Comparison of ENCODE assay signal across 10 mouse cellular contexts in the genomic region with DNA sequence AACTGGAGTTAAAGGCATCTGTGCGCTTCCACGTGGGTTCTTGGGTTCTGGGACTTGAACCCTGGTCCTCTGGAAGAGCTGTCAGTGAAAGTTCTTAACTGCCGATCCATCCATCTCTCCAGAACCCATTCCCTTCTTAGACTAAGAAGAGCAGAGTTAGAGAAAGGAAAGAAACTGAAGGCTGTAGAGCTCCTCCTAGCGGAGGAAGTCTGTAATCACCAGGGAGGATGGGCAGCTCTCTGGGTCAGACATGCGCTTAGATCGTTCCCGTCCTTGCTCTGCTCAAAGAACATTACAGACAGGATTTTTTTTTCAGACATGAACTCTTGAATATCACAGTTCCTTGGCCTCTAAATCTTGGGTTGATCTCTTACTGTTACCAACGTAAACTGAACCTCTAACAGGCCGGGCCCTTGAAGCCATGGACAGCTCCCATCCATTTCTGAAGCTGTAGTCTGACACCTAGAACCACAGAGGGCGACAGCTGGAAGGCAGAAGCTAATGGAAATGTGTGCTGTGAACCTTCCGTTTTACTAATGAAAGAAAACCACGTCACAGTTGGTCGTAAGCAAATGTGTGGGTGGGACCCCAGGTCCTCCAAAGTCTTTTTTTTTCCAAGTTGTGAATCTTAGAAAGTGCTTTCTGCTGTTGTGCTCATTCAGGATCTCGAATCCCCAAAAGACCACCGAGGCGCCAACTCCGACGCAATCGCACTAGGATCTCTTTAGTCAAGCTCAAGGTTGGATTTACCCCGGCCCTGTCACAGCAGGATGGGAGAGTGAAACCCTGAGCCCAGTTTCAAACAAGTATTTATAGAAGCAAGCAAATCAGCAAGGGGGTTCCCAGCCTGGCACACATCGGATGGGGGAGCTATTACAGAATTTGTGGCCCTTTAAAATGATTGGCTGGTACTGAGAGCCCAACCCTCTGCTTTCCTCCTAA. TPM values are rescaled to one million over a fixed set of nuclear protein-coding genes. Genes with fewer than 3 reads are reported as not detected.
DNase-seq lines count a peak whose midpoint lies in the region; TF ChIP-seq lines count a peak whose summit lies in the region.
"Had no signal": no experiment of that assay in that cellular context is flagged by ENCODE, and none has a peak within 500 bp of the region (broad histone marks: within the 10 kb centered on the region; RNA-seq: fewer than 3 reads in every experiment).

No protein-coding gene starts in this region.

- no peak overlapping the region for H3K27ac ChIP-seq in embryonic fibroblast, embryonic 13.5 days (ENCODE audit: insufficient read depth, low read length)

- intact Hi-C loops in left cerebral cortex, postnatal 14 days (cut with DNase I) = no loop called here

- WGBS in lung, adult 2 months = 56% methylated on average over 21 of the region's 21 CpGs

- DNase-seq in kidney, postnatal 10 days = peak; percentile 22
- no peak for DNase-seq in kidney, adult 11 months
- DNase-seq in R1 (ENCODE audit: low read depth, low spot score) = peak; percentile 80
- no peak for DNase-seq in lung, adult 2 months
- no peak for DNase-seq in right cerebral cortex, postnatal 25 days
- DNase-seq in layer of hippocampus, adult 11-12 months (ENCODE audit: low spot score) = no peak
- DNase-seq in left cerebral cortex, postnatal 14 days (ENCODE audit: low spot score in 2 of 2) = no peak

- no peaks in the 10 kb centered on the region for H3K4me1 ChIP-seq in embryonic fibroblast, embryonic 13.5 days (ENCODE audit: control insufficient read depth, insufficient read depth, low read length)
- H3K4me1 ChIP-seq in lung, adult 2 months (ENCODE audit: control insufficient read depth, insufficient read depth, low read length) = no peaks in the 10 kb centered on the region

- no peak for TF ChIP-seq POLR2A in embryonic fibroblast, embryonic 13.5 days (IDR thresholded peaks at IDR 0.05; ENCODE audit: low read depth, low read length)
- TF ChIP-seq POLR2A in lung, adult 2 months (IDR thresholded peaks at IDR 0.05; ENCODE audit: borderline replicate concordance, extremely low read depth, low read depth, low read length) = no peak

- 0 out of 2 replicates have a peak, but pooled peaks have one; percentile 13 for TF ChIP-seq CTCF in embryonic fibroblast, embryonic 13.5 days (IDR thresholded peaks at IDR 0.05; ENCODE audit: borderline replicate concordance, insufficient read depth, low read length)
- TF ChIP-seq CTCF in lung, adult 2 months (IDR thresholded peaks at IDR 0.05; ENCODE audit: insufficient read depth, low read length) = peak; percentile 83

- no peak overlapping the region for H3K4me3 ChIP-seq in embryonic fibroblast, embryonic 13.5 days (ENCODE audit: insufficient read depth, low read length)
- H3K4me3 ChIP-seq in lung, adult 2 months (replicated peaks; ENCODE audit: extremely low read depth, low read depth, low read length) = no peak overlapping the region

RNA-seq across cellular contexts. Expression of a gene that starts 55.7 kb away (rescaled TPM):
- polyA plus RNA-seq in embryonic fibroblast, embryonic 13.5 days (2011; ENCODE audit: insufficient read length, low read depth, missing spikeins) = not detected in 2 replicates
- polyA plus RNA-seq in lung, adult 2 months (2012; rRNA removed) = not detected in 2 replicates
- not detected for total RNA-seq in left cerebral cortex, postnatal 14 days (2021)
- total RNA-seq: hematopoietic stem cell, adult 5-6 weeks had no signal
- polyA plus RNA-seq: neural tube, embryonic 14.5 days had no signal

Comparison
In these comparisons a context has a peak if more than half of its experiments do, and no peak if none do; other contexts are left out.
1. DNase-seq: peak in kidney, postnatal 10 days (single experiment) and R1 (single experiment); none in kidney, adult 11 months (single experiment), lung, adult 2 months (single experiment), right cerebral cortex, postnatal 25 days (single experiment), layer of hippocampus, adult 11-12 months (single experiment) and left cerebral cortex, postnatal 14 days (0 of 2).